Mouse (Mus musculus): Measurements from ENCODE around the gene Tmeff2.

Tmeff2 gene

GRCm38 (mm10) chr1:51199088-51199830 is 298.8 kb downstream of the Tmeff2 start:
- no peak for DNase-seq (ENCODE audit: inconsistent ontology term)

GRCm38 (mm10) chr1:51199954-51200353 is 299.5 kb downstream of the Tmeff2 start:
- DNase-seq (ENCODE audit: inconsistent ontology term) = no peak

GRCm38 (mm10) chr1:51215631-51216030 is 315.2 kb downstream of the Tmeff2 start:
- DNase-seq (ENCODE audit: inconsistent ontology term) = no peak

- DNase-seq (ENCODE audit: inconsistent ontology term) = peak; percentile 12
Observed at GRCm38 (mm10) chr1:51216292-51217050, 316.0 kb downstream of the Tmeff2 start.

GRCm38 (mm10) chr1:51217227-51217626 is 316.8 kb downstream of the Tmeff2 start:
- DNase-seq (ENCODE audit: inconsistent ontology term) = no peak

GRCm38 (mm10) chr1:51225156-51225555 is 324.7 kb downstream of the Tmeff2 start:
- no peak for DNase-seq (ENCODE audit: inconsistent ontology term)

Data from Muller cell, postnatal 12 days (primary cell).